Mouse (Mus musculus) hindbrain, embryonic 16.5 days (tissue): ENCODE results near the gene Tfb2m. TPM values are rescaled to one million over a fixed set of nuclear protein-coding genes. Genes with fewer than 3 reads are reported as not detected.
A peak's percentile ranks its signal among the peaks of the same experiment; 100 is the strongest.

ENCODE experiments used
- ATAC-seq: fragments of 200-750 bp; cut with Nextera tagmentation; 2 replicates; pipeline ENCODE4 v1.8.0; 2017; ENCODE audit warnings: moderate TSS enrichment, moderate library complexity
- H3K27ac ChIP-seq: fragments of 300-500 bp; sonication (generic); 2 replicates; pipeline ENCODE4 v1.5.1; 2014; ENCODE audit warnings: low read depth, mild to moderate bottlenecking, control low read depth, low read length, moderate library complexity
- H3K27me3 ChIP-seq: fragments of 300-500 bp; sonication (generic); replicated peaks from 2 replicates; pipeline ENCODE4 v1.6.1; 2014; ENCODE audit warnings: low read length; ENCODE audit not compliant: control insufficient read depth, insufficient read depth
- H3K36me3 ChIP-seq: fragments of 300-500 bp; sonication (generic); 2 replicates; pipeline ENCODE4 v1.6.1; 2014; ENCODE audit warnings: mild to moderate bottlenecking, low read length, moderate library complexity, mixed read lengths; ENCODE audit not compliant: control insufficient read depth, insufficient read depth
- H3K4me1 ChIP-seq: fragments of 300-500 bp; sonication (generic); 2 replicates; pipeline ENCODE4 v1.6.1; 2014; ENCODE audit warnings: low read depth, low read length; ENCODE audit not compliant: control insufficient read depth, insufficient read depth
- H3K4me2 ChIP-seq: fragments of 300-500 bp; sonication (generic); 2 replicates; pipeline ENCODE4 v1.6.1; 2014; ENCODE audit warnings: mild to moderate bottlenecking, low read length, control low read depth, moderate library complexity
- H3K4me3 ChIP-seq: fragments of 300-500 bp; sonication (generic); 2 replicates; pipeline ENCODE4 v1.5.1; 2014; ENCODE audit warnings: mild to moderate bottlenecking, low read length, control low read depth, moderate library complexity
- H3K9ac ChIP-seq: fragments of 300-500 bp; sonication (generic); 2 replicates; pipeline ENCODE4 v1.6.1; 2014; ENCODE audit warnings: low read depth, mild to moderate bottlenecking, control low read depth, low read length, moderate library complexity
- H3K9me3 ChIP-seq: fragments of 300-500 bp; sonication (generic); 2 replicates; pipeline ENCODE4 v1.6.1; 2014; ENCODE audit warnings: mild to moderate bottlenecking, low read length, moderate library complexity; ENCODE audit not compliant: control insufficient read depth
- WGBS: fragments of 180-500 bp; shearing (Covaris S2); extraction: QIAGEN DNeasy Blood & Tissue Kit; methylation state at CpG from one replicate; pipeline ENCODE4 v1.1.7; 2014; 5-methylcytosine and 5-hydroxymethylcytosine counted together
- polyA plus RNA-seq: library from polyadenylated mRNA; unstranded; fragments of >200 nt; fragmentation: Nextera tagmentation; extraction: Ambion mirVana; gene quantifications from 2 replicates; pipeline ENCODE4 v1.2.1, GENCODE M21; 2015

The Tfb2m gene
- polyA plus RNA-seq, 1 experiment from 2014 or later, result 28.2 TPM

DNA sequence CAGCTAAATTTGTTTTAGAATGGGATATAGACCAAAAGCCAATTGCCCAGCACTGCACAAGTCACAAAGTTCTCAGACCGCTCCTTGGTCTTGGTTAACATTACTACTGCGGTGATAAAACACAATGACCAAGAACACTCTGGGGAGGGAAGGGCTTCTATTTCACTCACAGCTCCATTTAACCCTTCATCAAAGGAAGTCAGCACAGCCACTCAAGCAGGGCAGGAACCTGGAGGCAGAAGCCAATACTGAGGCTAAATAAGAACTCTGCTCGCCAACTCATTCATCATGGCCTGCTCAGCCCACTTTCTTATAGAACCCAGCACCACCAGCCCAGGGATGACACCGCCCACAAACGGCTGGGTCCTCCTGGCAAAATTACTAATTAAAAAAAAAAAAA, 57.5 kb downstream of the Tfb2m start:
- no peaks in the 10 kb centered on the region for H3K27me3 ChIP-seq
- WGBS, result 92% methylated on average over 5 of the region's 5 CpGs
- no peak overlapping the region for H3K4me3 ChIP-seq
- no peaks in the 10 kb centered on the region for H3K36me3 ChIP-seq
- H3K4me1 ChIP-seq, result peaks cover 2% of the 10 kb centered on the region; the same call in 1 of the 2 replicates
- H3K9me3 ChIP-seq, result no peaks in the 10 kb centered on the region
- H3K4me2 ChIP-seq, result no peak overlapping the region
- no peak overlapping the region for H3K9ac ChIP-seq
- no peak for ATAC-seq
- no peak overlapping the region for H3K27ac ChIP-seq

- Histone ChIP-seq H3K4me1 (peaks cover 2% of the 10 kb centered on the region; the same call in 1 of the 2 replicates), H3K9me3 (no peaks in the 10 kb centered on the region), H3K4me3 (no peak overlapping the region), H3K9ac (no peak overlapping the region), H3K27ac (no peak overlapping the region), H3K36me3 (no peaks in the 10 kb centered on the region), H3K4me2 (no peak overlapping the region), H3K27me3 (no peaks in the 10 kb centered on the region)
- WGBS, result 57% methylated on average over 5 of the region's 5 CpGs
- no peak for ATAC-seq
Observed at GRCm38 (mm10) chr1:179487990-179488389, 58.1 kb downstream of the Tfb2m start.

- H3K27me3 ChIP-seq, result no peaks in the 10 kb centered on the region
- 87% methylated on average over 2 of the region's 2 CpGs for WGBS
- no peak overlapping the region for H3K4me2 ChIP-seq
- no peaks in the 10 kb centered on the region for H3K36me3 ChIP-seq
- H3K4me3 ChIP-seq, result no peak overlapping the region
- no peak overlapping the region for H3K27ac ChIP-seq
- H3K9me3 ChIP-seq, result no peaks in the 10 kb centered on the region
- no peak for ATAC-seq
- peaks cover 2% of the 10 kb centered on the region; the same call in 1 of the 2 replicates for H3K4me1 ChIP-seq
- no peak overlapping the region for H3K9ac ChIP-seq
Observed at GRCm38 (mm10) chr1:179487238-179487637, 58.8 kb downstream of the Tfb2m start.

GRCm38 (mm10) chr1:179485784-179486540, 60.1 kb downstream of the Tfb2m start:
- 19% methylated on average over 3 of the region's 3 CpGs for WGBS
- no peaks in the 10 kb centered on the region for H3K27me3 ChIP-seq
- no peak for ATAC-seq
- no peaks in the 10 kb centered on the region for H3K36me3 ChIP-seq
- peaks cover 1% of the 10 kb centered on the region; the same call in 1 of the 2 replicates for H3K4me1 ChIP-seq
- no peak overlapping the region for H3K9ac ChIP-seq
- H3K4me2 ChIP-seq, result no peak overlapping the region
- H3K27ac ChIP-seq, result peak overlapping the region; percentile 23; the same call in 1 of the 2 replicates
- no peak overlapping the region for H3K4me3 ChIP-seq
- H3K9me3 ChIP-seq, result no peaks in the 10 kb centered on the region

DNA sequence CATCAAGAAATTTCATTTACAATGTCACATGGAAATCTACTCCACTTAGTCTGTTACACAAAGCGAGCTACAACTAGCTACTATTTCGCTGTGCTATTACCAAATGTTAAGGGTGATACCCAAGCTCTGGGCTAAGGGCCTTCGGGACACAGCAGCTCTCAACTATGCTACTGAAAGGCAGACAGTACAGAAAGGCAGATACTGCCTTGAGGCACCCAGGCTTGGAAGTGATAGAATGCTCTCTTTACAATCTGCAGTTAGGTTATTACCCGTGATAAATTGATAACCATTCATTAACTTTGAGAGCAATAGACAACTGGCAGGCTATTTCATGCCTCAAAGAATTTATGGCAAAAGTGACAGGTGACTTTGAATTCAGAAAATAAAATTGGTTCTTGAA, 65.2 kb downstream of the Tfb2m start:
- H3K9me3 ChIP-seq, result no peaks in the 10 kb centered on the region
- no peaks in the 10 kb centered on the region for H3K36me3 ChIP-seq
- no peak overlapping the region for H3K27ac ChIP-seq
- H3K9ac ChIP-seq, result no peak overlapping the region
- no peaks in the 10 kb centered on the region for H3K4me1 ChIP-seq
- no peak overlapping the region for H3K4me2 ChIP-seq
- ATAC-seq, result no peak
- 58% methylated on average over 4 of the region's 4 CpGs for WGBS
- H3K27me3 ChIP-seq, result no peaks in the 10 kb centered on the region; the same call in 1 of the 2 replicates
- H3K4me3 ChIP-seq, result no peak overlapping the region

Other genes starting within 250 kb of the Tfb2m start
- 28.3 and 28.5 TPM in 2 replicates for gene Smyd3, start 28.2 kb downstream of the Tfb2m start, polyA plus RNA-seq
- 25.1 and 30.0 TPM in 2 replicates for gene Cnst, start 103 bp upstream of the Tfb2m start, polyA plus RNA-seq
- 177 and 191 TPM in 2 replicates for gene Sccpdh, start 121.9 kb upstream of the Tfb2m start, polyA plus RNA-seq
- 0.10 TPM in 1 of 2 replicates, not detected in the other for gene Kif28, start 199.0 kb upstream of the Tfb2m start, polyA plus RNA-seq